Mouse (Mus musculus) myocyte (in vitro differentiated cells): ENCODE measurements around the gene Tacc2. TPM values are rescaled to one million over a fixed set of nuclear protein-coding genes. Genes with fewer than 3 reads are reported as not detected.
A peak's percentile ranks its signal among the peaks of the same experiment; 100 is the strongest.
"Not testable (repeated sequence)": the region's sequence is repeated elsewhere in the genome, so short reads cannot be mapped to it uniquely, and the experiment has no call there.

Source experiments
- H3K27me3 ChIP-seq: one replicate; pipeline ENCODE4 v1.6.1; 2011; ENCODE audit not compliant: control insufficient read depth, insufficient read depth, insufficient read length
- H3K36me3 ChIP-seq: one replicate; pipeline ENCODE4 v1.6.1; 2011; ENCODE audit not compliant: control insufficient read depth, insufficient read depth
- H3K4me2 ChIP-seq: one replicate; pipeline ENCODE4 v1.6.1; 2011; ENCODE audit warnings: low read depth, control low read depth
- H3K4me3 ChIP-seq: one replicate; pipeline ENCODE4 v1.5.1; 2011; ENCODE audit warnings: mild to moderate bottlenecking, control low read depth, moderate library complexity
- H3K79me2 ChIP-seq: one replicate; pipeline ENCODE4 v1.6.1; 2011; ENCODE audit not compliant: control insufficient read depth, insufficient read depth
- H3ac ChIP-seq: one replicate; pipeline ENCODE4 v1.6.1; 2011; ENCODE audit not compliant: control insufficient read depth, insufficient read length
- CEBPB ChIP-seq: IDR thresholded peaks from 2 replicates; pipeline ENCODE4 v1.6.1; 2011; ENCODE audit warnings: mild to moderate bottlenecking, moderate library complexity; ENCODE audit not compliant: poor library complexity, insufficient read depth, severe bottlenecking
- E2F4 ChIP-seq: IDR thresholded peaks from one replicate; pipeline ENCODE4 v1.6.1; 2011; ENCODE audit warnings: mild to moderate bottlenecking, control low read depth, moderate library complexity; ENCODE audit not compliant: insufficient read depth
- MAX ChIP-seq: IDR thresholded peaks from one replicate; pipeline ENCODE4 v1.6.1; 2011; ENCODE audit warnings: low read depth, mild to moderate bottlenecking, control low read depth
- MYOD1 ChIP-seq, 3 experiments: IDR thresholded peaks; one replicate each; pipeline ENCODE4 v1.6.1; 2011; ENCODE audit warnings: control low read depth in 2 of 3, low read depth in 2 of 3, mild to moderate bottlenecking in 2 of 3, moderate library complexity in 1 of 3; ENCODE audit not compliant: insufficient read length in 2 of 3, control insufficient read depth in 1 of 3
- MYOG ChIP-seq, 3 experiments: IDR thresholded peaks; one replicate each; pipeline ENCODE4 v1.6.1; 2011; ENCODE audit warnings: control low read depth in 2 of 3, low read depth in 2 of 3, mild to moderate bottlenecking in 2 of 3; ENCODE audit not compliant: insufficient read length in 2 of 3, control insufficient read depth in 1 of 3, insufficient read depth in 1 of 3
- POLR2A ChIP-seq: IDR thresholded peaks from one replicate; pipeline ENCODE4 v1.6.1; 2011; ENCODE audit warnings: low read depth, mild to moderate bottlenecking, control low read depth, moderate library complexity; ENCODE audit not compliant: insufficient read length
- POLR2AphosphoS2 ChIP-seq: IDR thresholded peaks from one replicate; pipeline ENCODE4 v1.6.1; 2011; ENCODE audit warnings: low read depth, control low read depth; ENCODE audit not compliant: insufficient read length
- REST ChIP-seq: IDR thresholded peaks from one replicate; pipeline ENCODE4 v1.6.1; 2011; ENCODE audit warnings: mild to moderate bottlenecking, control low read depth, moderate library complexity; ENCODE audit not compliant: insufficient read depth, insufficient read length
- SRF ChIP-seq: IDR thresholded peaks from one replicate; pipeline ENCODE4 v1.6.1; 2011; ENCODE audit warnings: low read depth; ENCODE audit not compliant: control insufficient read depth, insufficient read length
- TCF12 ChIP-seq: IDR thresholded peaks from one replicate; pipeline ENCODE4 v1.6.1; 2011; ENCODE audit warnings: mild to moderate bottlenecking, control low read depth; ENCODE audit not compliant: poor library complexity, insufficient read depth, severe bottlenecking
- TCF3 ChIP-seq: IDR thresholded peaks from one replicate; pipeline ENCODE4 v1.6.1; 2011; ENCODE audit warnings: low read depth, control low read depth; ENCODE audit not compliant: insufficient read length
- USF1 ChIP-seq: IDR thresholded peaks from one replicate; pipeline ENCODE4 v1.6.1; 2011; ENCODE audit warnings: low read depth, mild to moderate bottlenecking, control low read depth, moderate library complexity
- polyA plus RNA-seq: library from polyadenylated mRNA; unstranded; fragments of >200 nt; fragmentation: generic; extraction: Trizol; gene quantifications from one replicate; pipeline ENCODE4 v1.2.1, GENCODE M21; 2012; ENCODE audit warnings: missing spikeins

Tacc2 gene
- polyA plus RNA-seq, 1 experiment: 61.8 TPM

- H3K27me3 ChIP-seq: no peaks in the 10 kb centered on the region
- peaks cover 11% of the 10 kb centered on the region for H3K36me3 ChIP-seq
- H3K4me2 ChIP-seq: no peak overlapping the region
- H3K79me2 ChIP-seq: peaks cover 79% of the 10 kb centered on the region
- 0 out of 2 replicates have a peak, but pooled peaks have one; percentile 10 for TF ChIP-seq CEBPB
- TF ChIP-seq USF1: no peak
- TF ChIP-seq E2F4: no peak
- TF ChIP-seq MAX: no peak
- TF ChIP-seq POLR2A: no peak
- no peak for TF ChIP-seq MYOG (IDR thresholded peaks at IDR 0.05; ENCODE audit: control insufficient read depth in 1 of 3, insufficient read depth in 1 of 3, insufficient read length in 2 of 3, low read depth in 2 of 3)
- no peak for TF ChIP-seq SRF
- no peak for TF ChIP-seq TCF12
- H3ac ChIP-seq: no peak overlapping the region
- H3K4me3 ChIP-seq: no peak overlapping the region
These were observed 88.1 kb downstream of the Tacc2 start for GRCm38 (mm10) chr7:130665358-130665757.

DNA sequence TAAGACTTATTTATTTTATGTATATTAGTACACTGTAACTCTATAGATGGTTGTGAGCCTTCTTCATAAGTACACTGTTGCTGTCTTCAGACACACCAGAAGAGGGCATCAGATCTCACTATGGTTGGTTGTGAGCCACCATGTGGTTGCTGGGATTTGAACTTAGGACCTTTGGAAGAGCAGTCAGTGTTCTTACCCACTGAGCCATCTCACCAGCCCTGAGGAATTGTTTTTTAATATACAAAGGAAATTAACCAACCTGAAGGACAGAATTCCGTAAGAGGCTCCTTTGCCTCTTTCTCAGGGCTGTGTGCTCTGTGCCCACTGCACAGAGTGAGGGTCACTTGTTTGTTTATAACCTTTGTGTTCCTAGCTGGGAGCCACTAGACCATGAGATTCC, 90.8 kb downstream of the Tacc2 start:
- not testable (repeated sequence) for H3ac ChIP-seq, H3K4me2 ChIP-seq, H3K4me3 ChIP-seq, H3K27me3 ChIP-seq
- H3K36me3 ChIP-seq: peaks cover 11% of the 10 kb centered on the region
- H3K79me2 ChIP-seq: peaks cover 52% of the 10 kb centered on the region

DNA sequence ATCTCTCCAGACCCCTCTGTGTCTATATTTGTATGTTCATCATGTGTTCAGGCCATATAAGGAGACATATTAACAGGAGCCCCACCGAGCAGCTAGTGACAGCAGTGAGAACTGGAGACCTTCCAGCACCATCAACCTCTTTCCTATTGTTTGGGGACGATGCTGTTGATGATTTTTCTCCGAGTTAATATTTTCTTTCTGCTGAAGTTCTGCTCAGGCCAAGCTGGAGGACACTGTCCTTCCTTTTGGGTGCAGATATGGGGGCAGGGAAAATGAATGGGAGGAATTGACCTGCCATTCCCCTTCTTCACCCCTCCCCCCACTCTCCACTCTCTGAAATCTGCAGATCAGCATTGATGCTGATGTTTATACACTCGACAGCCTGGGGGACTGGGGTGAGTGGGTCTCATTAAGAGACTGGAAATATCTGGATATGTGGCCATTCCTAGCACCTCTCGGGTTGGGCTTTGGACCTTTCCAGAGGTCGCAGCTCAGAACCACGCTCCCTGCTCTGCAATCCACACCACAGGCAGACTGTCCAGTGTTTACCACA, 91.6 kb downstream of the Tacc2 start:
- Histone ChIP-seq H3K79me2 (peaks cover 44% of the 10 kb centered on the region), H3ac (no peak overlapping the region), H3K4me3 (no peak overlapping the region), H3K4me2 (no peak overlapping the region), H3K36me3 (peaks cover 11% of the 10 kb centered on the region), H3K27me3 (no peaks in the 10 kb centered on the region)
- TF ChIP-seq POLR2A: no peak
- TF ChIP-seq CEBPB: no peak
- TF ChIP-seq MYOD1 (IDR thresholded peaks at IDR 0.05; ENCODE audit: control insufficient read depth in 1 of 3, insufficient read length in 2 of 3, low read depth in 2 of 3): no peak
- no peak for TF ChIP-seq MAX
- TF ChIP-seq MYOG (IDR thresholded peaks at IDR 0.05; ENCODE audit: control insufficient read depth in 1 of 3, insufficient read depth in 1 of 3, insufficient read length in 2 of 3, low read depth in 2 of 3): no peak
- TF ChIP-seq SRF: no peak

DNA sequence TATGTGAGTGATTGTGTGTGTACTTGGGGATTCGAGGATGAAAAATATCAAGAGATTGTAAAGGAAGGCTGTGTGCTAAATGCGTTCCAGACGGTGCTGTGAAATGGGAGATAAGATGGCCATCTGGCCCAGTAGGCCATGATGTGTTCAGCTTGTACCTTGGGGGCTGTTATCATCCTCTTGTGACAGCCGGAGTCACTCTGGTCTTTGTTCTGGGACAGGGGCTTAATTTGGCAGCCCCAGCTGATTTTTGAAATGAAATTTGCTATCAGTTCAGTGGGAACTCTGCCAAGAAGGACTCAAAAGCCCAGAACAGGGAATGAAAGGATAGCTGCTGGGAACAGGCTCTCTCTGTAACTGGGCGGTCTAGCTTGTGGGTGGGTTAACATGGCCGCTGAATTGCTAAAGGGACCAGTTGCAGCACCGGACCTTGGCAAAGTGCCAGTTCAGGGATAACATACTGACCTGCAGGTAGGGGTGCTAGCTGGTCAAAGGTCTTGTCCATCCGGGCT, 92.2 kb downstream of the Tacc2 start:
- H3K27me3 ChIP-seq: no peaks in the 10 kb centered on the region
- no peak overlapping the region for H3K4me3 ChIP-seq
- no peak for TF ChIP-seq E2F4
- no peak for TF ChIP-seq MYOG (IDR thresholded peaks at IDR 0.05; ENCODE audit: control insufficient read depth in 1 of 3, insufficient read depth in 1 of 3, insufficient read length in 2 of 3, low read depth in 2 of 3)
- TF ChIP-seq MAX: no peak
- TF ChIP-seq POLR2AphosphoS2: no peak
- no peak for TF ChIP-seq SRF
- no peak for TF ChIP-seq TCF3
- no peak for TF ChIP-seq CEBPB
- TF ChIP-seq MYOD1 (IDR thresholded peaks at IDR 0.05; ENCODE audit: control insufficient read depth in 1 of 3, insufficient read length in 2 of 3, low read depth in 2 of 3): no peak
- no peak for TF ChIP-seq REST
- TF ChIP-seq TCF12: no peak
- no peak for TF ChIP-seq USF1
- no peak for TF ChIP-seq POLR2A
- H3K36me3 ChIP-seq: peaks cover 5% of the 10 kb centered on the region
- H3K79me2 ChIP-seq: peaks cover 41% of the 10 kb centered on the region
- H3ac ChIP-seq: no peak overlapping the region
- H3K4me2 ChIP-seq: no peak overlapping the region

DNA sequence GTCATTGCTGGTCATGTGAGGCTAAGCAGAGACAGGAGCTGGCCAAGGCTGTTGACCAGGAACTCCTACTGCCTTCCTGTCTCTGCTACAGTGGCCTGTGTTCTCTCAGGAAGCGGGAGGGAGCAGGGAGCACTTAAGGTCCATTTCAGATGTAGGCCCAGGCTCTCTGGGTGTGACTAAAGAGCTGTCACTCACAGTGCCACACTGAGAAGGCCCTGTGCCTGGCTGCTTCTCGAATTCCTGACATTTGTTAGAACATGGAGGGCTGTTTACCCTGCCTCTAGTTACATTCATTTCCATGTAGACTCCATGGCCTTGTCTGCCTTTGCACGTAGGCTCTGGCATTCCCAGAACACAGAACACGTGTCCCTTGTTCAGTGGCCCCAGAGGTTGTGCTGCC, 93.1 kb downstream of the Tacc2 start:
- Histone ChIP-seq H3K79me2 (peaks cover 44% of the 10 kb centered on the region), H3ac (no peak overlapping the region), H3K4me3 (no peak overlapping the region), H3K36me3 (peaks cover 8% of the 10 kb centered on the region), H3K4me2 (peak overlapping the region; percentile 83), H3K27me3 (no peaks in the 10 kb centered on the region)
- TF ChIP-seq SRF: no peak
- no peak for TF ChIP-seq REST
- no peak for TF ChIP-seq MYOG (IDR thresholded peaks at IDR 0.05; ENCODE audit: control insufficient read depth in 1 of 3, insufficient read depth in 1 of 3, insufficient read length in 2 of 3, low read depth in 2 of 3)
- no peak for TF ChIP-seq MYOD1 (IDR thresholded peaks at IDR 0.05; ENCODE audit: control insufficient read depth in 1 of 3, insufficient read length in 2 of 3, low read depth in 2 of 3)
- no peak for TF ChIP-seq TCF3
- no peak for TF ChIP-seq POLR2A
- TF ChIP-seq TCF12: no peak
- no peak for TF ChIP-seq POLR2AphosphoS2
- no peak for TF ChIP-seq MAX
- no peak for TF ChIP-seq USF1
- TF ChIP-seq E2F4: no peak
